Mouse (Mus musculus) heart, adult 11 months (tissue): ENCODE results near the gene Dennd2d.

Experiments used
- DNase-seq: peaks from one replicate; pipeline ENCODE4 v3.0.0; 2022

The Dennd2d gene

GRCm38 (mm10) chr3:106482281-106483081 lies at the start of gene Dennd2d:
TSS of gene Dennd2d (plus strand) at chr3:106482405.
- DNase-seq, result peak; percentile 96

GRCm38 (mm10) chr3:106448571-106448970 lies 33.6 kb upstream of the Dennd2d start:
- DNase-seq, result peak; percentile 86

DNA sequence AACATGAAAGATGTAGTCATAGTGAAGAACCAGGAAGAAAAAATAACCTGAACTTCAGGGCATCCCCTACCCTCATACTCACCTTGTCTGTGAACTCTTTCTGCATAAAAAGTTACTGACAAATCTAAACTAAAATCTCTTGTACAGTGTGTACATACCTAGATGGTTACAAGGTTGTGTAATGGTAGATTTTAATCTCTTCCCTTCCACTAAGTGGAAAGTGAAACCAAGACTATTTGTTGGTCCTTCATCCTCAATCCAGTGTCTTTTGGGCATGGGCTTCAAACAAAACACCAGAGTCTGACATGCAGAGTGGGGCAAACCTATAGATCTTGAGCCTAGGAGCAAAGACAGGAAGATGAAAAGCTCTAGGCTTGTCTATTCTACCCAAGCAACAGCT lies 33.2 kb upstream of the Dennd2d start:
- no peak for DNase-seq

- DNase-seq, result peak; percentile 45
These were observed 32.6 kb upstream of the Dennd2d start for GRCm38 (mm10) chr3:106449567-106449966.

GRCm38 (mm10) chr3:106452616-106453015 lies 29.6 kb upstream of the Dennd2d start:
- peak; percentile 42 for DNase-seq

DNA sequence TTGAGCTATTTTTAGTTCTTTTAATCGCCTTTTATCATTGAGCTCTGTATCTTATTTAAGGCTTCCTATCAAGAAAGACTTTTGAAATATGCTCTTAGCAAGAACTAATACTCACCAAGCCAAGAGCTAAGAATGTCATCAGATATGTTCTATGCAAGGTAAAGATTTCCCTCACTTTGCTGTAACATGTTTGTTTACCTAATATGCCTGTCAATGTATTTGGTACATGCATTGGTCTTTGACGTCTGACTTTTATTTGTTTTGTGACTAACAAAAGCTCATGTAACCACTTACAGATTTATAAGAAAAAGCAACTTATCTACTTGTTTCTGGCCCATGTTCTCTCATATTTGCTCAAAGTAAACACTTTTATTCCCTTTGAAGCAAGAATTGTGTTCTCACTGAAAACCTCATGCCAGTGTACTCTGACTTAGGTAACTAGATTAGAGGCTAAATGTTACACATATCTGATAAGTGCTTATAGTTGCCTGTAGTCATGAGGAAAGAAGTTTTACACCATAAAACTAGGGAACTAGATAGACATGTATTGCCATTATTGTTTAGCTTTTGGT lies 24.8 kb upstream of the Dennd2d start:
- DNase-seq, result no peak

DNA sequence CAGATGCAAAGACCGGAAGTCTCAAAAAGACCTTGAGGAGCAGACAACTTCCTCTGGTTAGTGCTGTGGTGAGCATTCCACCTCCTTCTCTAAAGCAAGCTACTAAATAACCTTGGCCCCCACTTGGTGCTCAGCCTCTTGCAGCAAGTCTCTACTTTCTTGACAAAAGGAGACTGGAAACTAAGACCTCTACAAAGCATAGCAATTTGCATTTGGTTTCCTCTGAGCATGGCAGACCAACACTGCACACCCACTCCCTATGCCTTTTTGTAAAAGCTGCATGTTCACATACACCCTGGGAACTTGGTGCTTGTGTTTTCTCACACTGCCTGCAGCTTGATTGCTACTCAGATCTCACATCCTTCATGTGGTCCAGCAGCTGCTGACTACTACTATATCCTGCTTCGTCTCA lies 20.1 kb upstream of the Dennd2d start:
- DNase-seq, result peak; percentile 65

- DNase-seq, result peak; percentile 31
These were observed 19.7 kb upstream of the Dennd2d start for GRCm38 (mm10) chr3:106462493-106462892.

GRCm38 (mm10) chr3:106464750-106465149 lies 17.5 kb upstream of the Dennd2d start:
- DNase-seq, result peak; percentile 48

DNA sequence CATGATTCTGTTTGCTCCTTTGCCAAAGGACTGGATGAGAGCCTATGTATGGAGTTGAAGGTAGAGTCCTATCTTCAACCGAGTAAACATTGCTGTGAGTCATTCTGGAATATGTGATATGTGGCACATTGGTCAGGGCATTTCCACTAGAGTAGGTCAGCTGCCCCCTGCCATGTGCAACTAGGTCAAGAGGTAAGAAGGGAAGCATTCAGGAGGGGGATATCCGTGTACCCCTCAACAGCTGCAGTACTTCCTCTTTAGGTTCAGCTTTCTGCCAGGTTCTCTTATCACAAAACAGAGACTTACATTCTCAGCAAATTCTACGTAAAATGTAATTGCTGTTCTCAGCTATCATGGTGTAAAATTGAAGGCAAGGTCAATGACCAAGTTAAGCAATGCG lies 8.0 kb upstream of the Dennd2d start:
- peak; percentile 66 for DNase-seq

DNA sequence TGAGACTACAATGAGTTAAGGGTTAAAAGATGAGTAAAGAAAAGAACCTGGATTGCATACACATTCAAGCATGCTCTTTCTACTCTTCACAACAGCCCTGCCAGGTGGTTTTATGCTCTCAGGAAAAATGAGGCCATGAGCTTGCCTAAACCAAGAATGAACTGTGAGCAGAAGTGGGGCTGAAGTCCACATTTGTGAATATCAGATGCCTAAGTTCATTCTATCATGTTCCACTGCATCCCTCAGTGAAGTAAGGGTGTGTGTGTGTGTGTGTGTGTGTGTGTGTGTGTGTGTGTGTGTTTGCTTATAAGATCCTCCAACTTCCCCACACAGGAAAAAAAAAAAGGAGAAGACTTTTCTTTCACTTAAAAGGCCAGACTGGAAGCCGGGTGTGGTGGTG lies 5.3 kb upstream of the Dennd2d start:
- DNase-seq, result no peak

DNA sequence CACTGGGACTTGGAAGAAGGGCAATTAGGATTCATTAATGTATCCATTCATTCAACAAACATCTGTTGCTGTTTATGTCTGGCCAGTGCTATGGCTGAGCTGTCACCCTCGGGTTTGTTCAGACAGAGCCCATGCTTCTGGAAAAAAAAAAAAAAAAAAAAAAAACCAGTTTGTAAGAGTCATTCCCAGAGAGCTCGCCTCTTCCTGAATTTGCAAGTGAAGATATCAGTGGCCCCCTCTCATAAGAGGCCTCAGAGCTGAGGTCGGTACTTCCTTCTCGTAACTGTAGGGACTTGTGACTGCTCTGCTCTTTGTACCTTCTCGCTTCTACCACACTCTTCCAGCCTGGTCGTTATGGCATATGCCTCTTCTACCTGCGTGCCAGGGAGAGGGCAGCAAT lies 1.1 kb downstream of the Dennd2d start:
- DNase-seq, result peak; percentile 76

- peak; percentile 58 for DNase-seq
These were observed 1.7 kb downstream of the Dennd2d start for GRCm38 (mm10) chr3:106483796-106484405.

- DNase-seq, result peak; percentile 68
These were observed 2.7 kb downstream of the Dennd2d start for GRCm38 (mm10) chr3:106484861-106485260.

DNA sequence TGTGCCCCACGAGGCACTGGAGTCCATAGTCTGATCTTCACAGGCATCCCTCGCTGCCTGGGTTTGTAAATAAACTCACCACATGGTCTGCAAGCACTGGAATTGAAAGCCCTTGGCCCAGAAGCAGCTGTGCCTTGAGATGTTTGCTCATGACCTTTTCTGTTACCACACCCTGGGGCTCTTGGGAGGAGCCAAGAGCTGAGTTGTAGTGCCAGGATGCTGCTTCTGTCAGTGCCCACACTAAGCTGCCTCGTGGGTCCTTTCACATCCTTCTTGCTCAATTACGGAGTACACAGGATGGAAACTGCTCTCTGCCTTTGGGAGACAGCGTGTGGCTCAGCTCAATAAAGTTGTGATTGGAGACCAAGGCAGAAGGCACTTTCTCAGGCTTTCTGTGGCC lies 3.6 kb downstream of the Dennd2d start:
- peak; percentile 93 for DNase-seq

GRCm38 (mm10) chr3:106487551-106487950 lies 5.3 kb downstream of the Dennd2d start:
- DNase-seq, result peak; percentile 80

- peak; percentile 61 for DNase-seq
These were observed 8.0 kb downstream of the Dennd2d start for GRCm38 (mm10) chr3:106490239-106490638.

DNA sequence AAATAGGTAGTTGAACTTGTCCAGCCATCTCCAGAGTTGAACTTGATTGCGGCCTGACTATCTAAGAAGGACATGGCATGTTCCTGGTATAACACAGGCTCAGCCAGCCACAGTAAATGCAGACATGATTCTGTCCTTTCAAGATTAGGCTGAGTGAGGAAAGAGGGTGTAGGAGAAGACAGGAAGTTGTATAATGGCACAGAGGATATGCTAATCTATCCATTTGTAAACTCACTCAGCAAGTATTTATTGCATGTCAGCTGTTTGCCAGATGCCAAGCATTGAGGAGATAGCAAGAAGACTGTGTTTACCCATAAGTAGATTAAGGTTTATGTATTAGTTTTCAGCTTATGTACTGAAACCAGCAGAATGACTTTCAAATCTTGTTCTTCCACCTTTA lies 10.5 kb downstream of the Dennd2d start:
- DNase-seq, result no peak

- DNase-seq, result no peak
These were observed 11.0 kb downstream of the Dennd2d start for GRCm38 (mm10) chr3:106493202-106493601.

GRCm38 (mm10) chr3:106493882-106494281 lies 11.7 kb downstream of the Dennd2d start:
- peak; percentile 95 for DNase-seq

- peak; percentile 93 for DNase-seq
These were observed 12.3 kb downstream of the Dennd2d start for GRCm38 (mm10) chr3:106494417-106494950.

- DNase-seq, result no peak
These were observed 13.3 kb downstream of the Dennd2d start for GRCm38 (mm10) chr3:106495346-106496044.
